Mouse (Mus musculus) midbrain, embryonic 16.5 days (tissue): ENCODE results near the gene Wnt11. TPM values are rescaled to one million over a fixed set of nuclear protein-coding genes. Genes with fewer than 3 reads are reported as not detected.

Experiments used
- ATAC-seq: fragments of 200-750 bp; cut with Nextera tagmentation; 2 replicates; pipeline ENCODE4 v1.8.0; 2017; ENCODE audit warnings: moderate TSS enrichment
- H3K27ac ChIP-seq: fragments of 300-500 bp; sonication (generic); 2 replicates; pipeline ENCODE4 v1.5.1; 2014; ENCODE audit warnings: mild to moderate bottlenecking, low read length, mixed read lengths
- H3K27me3 ChIP-seq: fragments of 300-500 bp; sonication (generic); 2 replicates; pipeline ENCODE4 v1.6.1; 2014; ENCODE audit warnings: low read depth, low read length, mixed read lengths; ENCODE audit not compliant: control insufficient read depth, insufficient read depth
- H3K36me3 ChIP-seq: fragments of 300-500 bp; sonication (generic); 2 replicates; pipeline ENCODE4 v1.6.1; 2014; ENCODE audit warnings: mild to moderate bottlenecking, low read length, moderate library complexity, mixed read lengths; ENCODE audit not compliant: control insufficient read depth, insufficient read depth
- H3K4me1 ChIP-seq: fragments of 300-500 bp; sonication (generic); 2 replicates; pipeline ENCODE4 v1.6.1; 2014; ENCODE audit warnings: mild to moderate bottlenecking, low read length, mixed read lengths; ENCODE audit not compliant: control insufficient read depth, insufficient read depth
- H3K4me2 ChIP-seq: fragments of 300-500 bp; sonication (generic); 2 replicates; pipeline ENCODE4 v1.6.1; 2014; ENCODE audit warnings: mild to moderate bottlenecking, low read length, mixed read lengths
- H3K4me3 ChIP-seq: fragments of 300-500 bp; sonication (generic); 2 replicates; pipeline ENCODE4 v1.5.1; 2014; ENCODE audit warnings: low read depth, mild to moderate bottlenecking, low read length, moderate library complexity, mixed read lengths
- H3K9ac ChIP-seq: fragments of 300-500 bp; sonication (generic); 2 replicates; pipeline ENCODE4 v1.6.1; 2014; ENCODE audit warnings: low read depth, low read length, mixed read lengths
- H3K9me3 ChIP-seq: fragments of 300-500 bp; sonication (generic); replicated peaks from 2 replicates; pipeline ENCODE4 v1.6.1; 2014; ENCODE audit warnings: mild to moderate bottlenecking, low read length, mixed read lengths; ENCODE audit not compliant: control insufficient read depth, poor library complexity, severe bottlenecking
- WGBS: fragments of 180-500 bp; shearing (Covaris S2); extraction: QIAGEN DNeasy Blood & Tissue Kit; methylation state at CpG from one replicate; pipeline ENCODE4 v1.1.7; 2014; 5-methylcytosine and 5-hydroxymethylcytosine counted together
- polyA plus RNA-seq: library from polyadenylated mRNA; unstranded; fragments of >200 nt; fragmentation: Nextera tagmentation; extraction: Ambion mirVana; gene quantifications from 2 replicates; pipeline ENCODE4 v1.2.1, GENCODE M21; 2015

Wnt11 gene
- polyA plus RNA-seq, 1 experiment from 2014 or later = 1.2 TPM

DNA sequence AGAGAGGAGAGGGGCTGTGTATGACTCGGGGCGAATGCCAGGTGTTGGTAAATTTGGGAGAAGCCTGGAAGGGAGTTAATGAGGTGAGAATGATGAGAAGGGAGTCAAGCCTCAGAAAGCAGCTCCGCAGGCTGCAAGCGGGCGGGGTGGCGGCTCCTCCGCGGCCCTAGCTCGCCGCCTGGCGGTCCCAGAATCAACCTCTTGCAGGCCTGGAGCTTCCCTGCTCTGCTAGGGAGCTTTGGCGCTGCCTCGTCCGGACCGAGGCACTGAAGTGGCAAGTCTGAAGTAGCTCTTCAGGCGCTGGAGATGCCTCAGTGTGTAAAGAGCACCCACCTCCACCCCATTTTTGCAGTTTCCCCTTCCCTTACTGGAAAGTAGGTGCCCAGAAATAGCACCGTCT lies 3.0 kb downstream of the Wnt11 start:
- WGBS = 1% methylated on average over 17 of the region's 17 CpGs
- peak; percentile 70 for ATAC-seq
- peaks cover 35% of the 10 kb centered on the region for H3K4me1 ChIP-seq
- 0 out of 2 replicates have a peak overlapping the region, but pooled peaks have one; percentile 66 for H3K9ac ChIP-seq
- peak overlapping the region; percentile 43 for H3K4me3 ChIP-seq
- H3K27ac ChIP-seq = no peak overlapping the region
- H3K9me3 ChIP-seq = no peaks in the 10 kb centered on the region
- no peaks in the 10 kb centered on the region for H3K36me3 ChIP-seq
- H3K4me2 ChIP-seq = peak overlapping the region; percentile 97
- H3K27me3 ChIP-seq = peaks cover 70% of the 10 kb centered on the region

DNA sequence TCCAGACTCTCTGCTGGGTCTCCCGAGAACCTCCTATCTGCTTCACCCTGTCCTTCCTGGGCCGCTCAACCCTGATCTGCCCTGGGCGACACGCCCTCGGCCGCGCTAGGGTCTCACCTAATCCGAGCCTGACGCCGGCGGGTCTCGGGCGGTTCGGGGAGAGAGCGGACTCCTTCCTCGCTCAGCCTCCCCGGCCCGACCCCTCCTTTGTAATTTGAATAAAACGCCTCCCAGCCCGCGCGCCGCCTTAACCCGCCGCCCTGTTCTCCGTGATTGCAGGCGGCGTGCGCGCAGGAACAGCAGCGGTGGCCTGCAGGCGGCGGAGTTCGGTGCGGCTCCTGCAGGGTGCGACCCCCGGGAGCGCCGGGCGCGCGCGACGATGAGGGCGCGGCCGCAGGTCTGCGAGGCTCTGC lies 3.8 kb downstream of the Wnt11 start:
- Histone ChIP-seq H3K9me3 (no peaks in the 10 kb centered on the region), H3K27ac (no peak overlapping the region), H3K4me3 (peak overlapping the region; percentile 43), H3K36me3 (no peaks in the 10 kb centered on the region), H3K4me2 (peak overlapping the region; percentile 97), H3K4me1 (peaks cover 35% of the 10 kb centered on the region), H3K27me3 (peaks cover 67% of the 10 kb centered on the region), H3K9ac (peak overlapping the region; percentile 66)
- peak; percentile 57; the same call in 1 of the 2 replicates for ATAC-seq
- under 1% methylated on average over 48 of the region's 48 CpGs for WGBS

DNA sequence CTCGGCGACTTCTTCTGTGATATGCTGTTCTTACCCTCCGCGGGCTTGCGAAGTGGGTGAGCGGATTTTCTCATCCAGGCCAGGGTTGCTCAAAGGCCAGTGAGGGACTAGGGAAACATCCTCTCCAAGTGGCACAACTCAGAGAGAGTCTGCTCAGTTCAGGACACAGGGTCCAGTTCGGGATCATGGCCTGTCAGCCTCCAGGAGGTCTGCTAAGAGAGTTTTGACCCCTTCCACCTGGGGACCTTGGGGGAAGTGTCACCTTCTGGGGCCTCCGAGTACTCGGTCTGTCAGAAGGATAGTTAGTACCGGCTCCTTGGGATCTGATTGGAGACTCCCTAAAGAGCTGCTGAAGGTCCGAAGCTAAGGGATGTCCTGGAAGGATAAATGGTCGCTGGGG lies 4.4 kb downstream of the Wnt11 start:
- no peak for ATAC-seq
- Histone ChIP-seq H3K9ac (peak overlapping the region; percentile 66), H3K27me3 (peaks cover 64% of the 10 kb centered on the region), H3K36me3 (no peaks in the 10 kb centered on the region), H3K9me3 (no peaks in the 10 kb centered on the region), H3K4me2 (peak overlapping the region; percentile 97), H3K27ac (no peak overlapping the region), H3K4me1 (peaks cover 35% of the 10 kb centered on the region), H3K4me3 (peak overlapping the region; percentile 43)
- WGBS = 4% methylated on average over 12 of the region's 12 CpGs

DNA sequence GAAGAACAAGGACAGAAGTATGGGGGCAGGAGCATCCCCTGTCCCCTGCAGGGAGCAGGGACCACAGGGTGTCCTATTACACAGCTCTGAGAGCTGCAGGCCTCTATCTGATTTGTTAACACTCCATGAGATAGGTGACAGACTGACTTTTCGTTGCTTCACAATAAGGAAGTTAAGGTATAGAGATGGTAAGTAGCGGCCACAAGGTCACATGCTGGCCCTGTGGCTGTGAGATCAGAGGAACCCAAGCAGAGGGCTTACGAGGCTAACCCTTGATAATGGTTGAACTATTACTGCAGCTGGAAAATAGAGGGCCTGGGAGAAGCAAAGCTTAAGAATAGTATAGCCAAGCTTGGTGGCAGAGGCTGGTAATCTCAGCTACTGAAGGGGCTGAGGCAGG lies 5.9 kb downstream of the Wnt11 start:
- 42% methylated on average over 3 of the region's 3 CpGs for WGBS

DNA sequence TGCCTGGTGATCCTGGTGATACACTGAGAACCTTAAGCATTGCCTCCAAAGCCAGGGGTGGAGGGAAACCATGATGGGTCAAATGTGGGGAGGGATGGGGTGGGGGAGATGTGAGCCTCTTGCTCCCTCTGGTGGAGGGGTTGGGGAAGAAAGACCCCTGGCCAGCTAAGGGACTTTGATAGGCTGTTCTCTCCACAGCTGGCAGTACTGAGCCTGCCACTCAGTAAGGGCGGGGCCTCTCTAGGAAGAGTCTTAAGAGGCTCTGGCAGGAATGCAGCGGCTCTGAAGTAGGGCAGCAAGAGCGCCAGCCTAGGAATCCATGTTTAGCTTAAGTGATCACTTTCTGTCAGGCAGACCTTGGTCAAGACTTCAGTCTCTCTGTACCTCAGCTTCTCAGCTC lies 6.9 kb downstream of the Wnt11 start:
- Histone ChIP-seq H3K9me3 (no peaks in the 10 kb centered on the region), H3K27me3 (peaks cover 42% of the 10 kb centered on the region), H3K9ac (no peak overlapping the region), H3K36me3 (no peaks in the 10 kb centered on the region), H3K4me3 (no peak overlapping the region), H3K4me1 (peaks cover 15% of the 10 kb centered on the region; the same call in 1 of the 2 replicates), H3K27ac (no peak overlapping the region), H3K4me2 (no peak overlapping the region)
- ATAC-seq = no peak
- 32% methylated on average over 3 of the region's 3 CpGs for WGBS

More for the DNA sequence above, 5.9 kb downstream of the Wnt11 start:
- no peak overlapping the region for H3K27ac ChIP-seq
- no peaks in the 10 kb centered on the region for H3K9me3 ChIP-seq
- H3K4me3 ChIP-seq = no peak overlapping the region
- ATAC-seq = no peak
- peaks cover 52% of the 10 kb centered on the region for H3K27me3 ChIP-seq
- H3K36me3 ChIP-seq = no peaks in the 10 kb centered on the region
- H3K4me2 ChIP-seq = no peak overlapping the region
- no peak overlapping the region for H3K9ac ChIP-seq
- peaks cover 22% of the 10 kb centered on the region for H3K4me1 ChIP-seq

- Histone ChIP-seq H3K27ac (no peak overlapping the region), H3K4me1 (peaks cover 12% of the 10 kb centered on the region; the same call in 1 of the 2 replicates), H3K9me3 (no peaks in the 10 kb centered on the region), H3K36me3 (no peaks in the 10 kb centered on the region), H3K27me3 (peaks cover 36% of the 10 kb centered on the region), H3K4me2 (no peak overlapping the region), H3K4me3 (no peak overlapping the region), H3K9ac (no peak overlapping the region)
- ATAC-seq = no peak
- 90% methylated on average over 3 of the region's 3 CpGs for WGBS
Measured at GRCm38 (mm10) chr7:98842997-98843396, 8.1 kb downstream of the Wnt11 start.

GRCm38 (mm10) chr7:98843649-98844048 lies 8.7 kb downstream of the Wnt11 start:
- no peak overlapping the region for H3K27ac ChIP-seq
- H3K9me3 ChIP-seq = no peaks in the 10 kb centered on the region
- peaks cover 36% of the 10 kb centered on the region for H3K27me3 ChIP-seq
- no peak overlapping the region for H3K4me2 ChIP-seq
- no peak overlapping the region for H3K9ac ChIP-seq
- no peak for ATAC-seq
- H3K4me3 ChIP-seq = no peak overlapping the region
- no peaks in the 10 kb centered on the region for H3K36me3 ChIP-seq
- H3K4me1 ChIP-seq = peaks cover 6% of the 10 kb centered on the region; the same call in 1 of the 2 replicates
- WGBS = 19% methylated on average over 7 of the region's 7 CpGs

DNA sequence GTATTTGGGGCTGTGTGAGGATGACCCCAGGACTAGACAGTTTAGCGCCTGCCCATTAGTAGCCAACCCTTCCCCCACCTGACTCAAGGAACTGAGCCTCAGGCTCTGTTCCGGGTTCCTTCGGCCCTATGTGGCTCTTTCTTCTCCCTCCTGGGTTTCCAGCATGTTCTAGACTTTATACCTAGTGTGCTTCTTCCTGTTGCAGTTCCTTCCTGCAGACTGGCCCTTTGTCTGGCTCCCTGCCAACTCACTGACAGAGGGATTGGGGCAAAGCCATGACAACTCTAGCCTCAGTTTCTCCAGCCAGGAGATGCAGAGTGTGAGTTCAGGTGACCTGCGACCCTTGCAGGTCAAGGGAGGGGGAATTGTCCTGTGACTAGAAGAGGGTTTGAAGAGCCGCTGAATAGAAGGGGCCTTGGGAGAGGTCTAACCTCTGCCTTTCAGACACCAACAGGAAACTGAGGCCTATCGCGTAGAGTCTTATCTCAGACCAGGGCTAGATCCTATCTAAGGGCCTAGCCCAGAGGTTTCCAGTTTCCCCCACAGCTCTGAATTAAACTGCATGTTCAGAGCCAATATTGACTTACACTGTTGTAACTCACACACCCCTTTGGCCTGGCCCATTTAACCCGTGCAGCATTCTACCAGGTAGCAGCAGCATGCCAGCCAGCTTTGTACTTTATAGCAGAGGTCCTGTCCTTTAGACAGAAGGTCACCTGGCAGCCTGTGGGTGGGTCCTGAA lies 14.2 kb downstream of the Wnt11 start:
- H3K36me3 ChIP-seq = no peaks in the 10 kb centered on the region
- no peak for ATAC-seq
- H3K4me2 ChIP-seq = no peak overlapping the region
- no peak overlapping the region for H3K27ac ChIP-seq
- no peaks in the 10 kb centered on the region for H3K9me3 ChIP-seq
- WGBS = 84% methylated on average over 8 of the region's 8 CpGs
- H3K27me3 ChIP-seq = no peaks in the 10 kb centered on the region
- no peaks in the 10 kb centered on the region for H3K4me1 ChIP-seq
- H3K4me3 ChIP-seq = no peak overlapping the region
- H3K9ac ChIP-seq = no peak overlapping the region

- Histone ChIP-seq H3K27me3 (no peaks in the 10 kb centered on the region), H3K36me3 (no peaks in the 10 kb centered on the region), H3K4me2 (no peak overlapping the region), H3K4me1 (no peaks in the 10 kb centered on the region), H3K9ac (no peak overlapping the region), H3K4me3 (no peak overlapping the region), H3K27ac (no peak overlapping the region), H3K9me3 (no peaks in the 10 kb centered on the region)
- no peak for ATAC-seq
- WGBS = 80% methylated on average over 5 of the region's 5 CpGs
Measured at GRCm38 (mm10) chr7:98850388-98850787, 15.5 kb downstream of the Wnt11 start.
